In genomic region chr13:110384514-110384913, GRCm38 (mm10) we compare ENCODE assay signal across 24 mouse cellular contexts. TPM values are rescaled to one million over a fixed set of nuclear protein-coding genes. Genes with fewer than 3 reads are reported as not detected.
"Had no signal": no experiment of that assay in that cellular context is flagged by ENCODE, and none has a peak within 500 bp of the region (broad histone marks: within the 10 kb centered on the region; RNA-seq: fewer than 3 reads in every experiment).

No protein-coding gene starts in this region.

- H3K9ac ChIP-seq: kidney, embryonic 15.5 days; liver, embryonic 14.5 days; lung, embryonic 15.5 days; neural tube, embryonic 12.5 days; neural tube, embryonic 15.5 days; stomach, embryonic 15.5 days had no signal

- H3K36me3 ChIP-seq: kidney, embryonic 15.5 days; lung, embryonic 15.5 days; neural tube, embryonic 12.5 days; neural tube, embryonic 15.5 days; stomach, embryonic 15.5 days had no signal

- H3K4me2 ChIP-seq: kidney, embryonic 15.5 days; liver, embryonic 11.5 days; lung, embryonic 15.5 days; neural tube, embryonic 12.5 days; neural tube, embryonic 15.5 days; stomach, embryonic 15.5 days had no signal

- H3K27me3 ChIP-seq: kidney, embryonic 15.5 days; lung, embryonic 15.5 days; neural tube, embryonic 12.5 days; neural tube, embryonic 15.5 days; stomach, embryonic 15.5 days had no signal

- H3K9me3 ChIP-seq: kidney, embryonic 15.5 days; lung, embryonic 15.5 days; neural tube, embryonic 15.5 days; stomach, embryonic 15.5 days had no signal

- H3K4me3 ChIP-seq: kidney, embryonic 15.5 days; lung, embryonic 15.5 days; neural tube, embryonic 12.5 days; neural tube, embryonic 15.5 days; stomach, embryonic 15.5 days had no signal

- H3K4me1 ChIP-seq: kidney, embryonic 15.5 days; lung, embryonic 15.5 days; neural tube, embryonic 12.5 days; neural tube, embryonic 15.5 days; stomach, embryonic 15.5 days had no signal

- H3K27ac ChIP-seq: kidney, embryonic 15.5 days; liver, embryonic 14.5 days; lung, embryonic 15.5 days; neural tube, embryonic 12.5 days; neural tube, embryonic 15.5 days; stomach, embryonic 15.5 days had no signal

- DNase-seq: kidney, adult 11 months; kidney, adult 8-10 months; kidney, postnatal 10 days; kidney, postnatal 36 days; lung, adult 18-20 months; lung, postnatal 10 days; lung, postnatal 36 days; midbrain, embryonic 14.5 days; retina, postnatal 1 day; right cerebral cortex, postnatal 25 days; spleen, adult 18-20 months; thymus, postnatal 36 days had no signal

RNA-seq across cellular contexts. Expression of gene Gapt, which starts 27.5 kb away (rescaled TPM):
- total RNA-seq: layer of hippocampus, adult 8-10 months; layer of hippocampus, postnatal 10 days; left cerebral cortex, postnatal 14 days; midbrain, postnatal 0 days had no signal
- polyA plus RNA-seq: limb, embryonic 11.5 days; midbrain, postnatal 0 days; neural tube, embryonic 15.5 days had no signal
